Mouse (Mus musculus) thymus, adult 2 months (tissue): ENCODE results near the gene Htra1. TPM values are rescaled to one million over a fixed set of nuclear protein-coding genes. Genes with fewer than 3 reads are reported as not detected.

ENCODE experiments used
- DNase-seq: peaks from one replicate; pipeline ENCODE4 v3.0.0; 2021
- H3K27ac ChIP-seq: fragments of 200-500 bp; 2 replicates; pipeline ENCODE4 v1.5.1; 2012; ENCODE audit warnings: low read length, control low read depth; ENCODE audit not compliant: control insufficient read depth, insufficient read depth
- H3K27me3 ChIP-seq: fragments of 200-500 bp; 2 replicates; pipeline ENCODE4 v1.6.1; 2012; ENCODE audit warnings: mild to moderate bottlenecking, low read length, moderate library complexity, mixed read lengths; ENCODE audit not compliant: control insufficient read depth, insufficient read depth
- H3K36me3 ChIP-seq: fragments of 200-500 bp; 2 replicates; pipeline ENCODE4 v1.6.1; 2012; ENCODE audit warnings: mild to moderate bottlenecking, low read length, moderate library complexity; ENCODE audit not compliant: control insufficient read depth, insufficient read depth
- H3K4me1 ChIP-seq: fragments of 200-500 bp; replicated peaks from 2 replicates; pipeline ENCODE4 v1.6.1; 2012; ENCODE audit warnings: low read length; ENCODE audit not compliant: control insufficient read depth, insufficient read depth
- H3K4me3 ChIP-seq: fragments of 200-500 bp; 2 replicates; pipeline ENCODE4 v1.5.1; 2012; ENCODE audit warnings: mild to moderate bottlenecking, low read length, control low read depth, moderate library complexity; ENCODE audit not compliant: control insufficient read depth, insufficient read depth
- CTCF ChIP-seq: fragments of 200-500 bp; IDR thresholded peaks from 2 replicates; pipeline ENCODE4 v1.5.1; 2012; ENCODE audit warnings: mild to moderate bottlenecking, control low read depth, low read length, moderate library complexity, borderline replicate concordance; ENCODE audit not compliant: control insufficient read depth, poor library complexity, insufficient read depth; ENCODE audit errors: extremely low read depth
- POLR2A ChIP-seq: fragments of 200-500 bp; IDR thresholded peaks from 2 replicates; pipeline ENCODE4 v1.6.1; 2012; ENCODE audit warnings: mild to moderate bottlenecking, low read length, control low read depth, moderate library complexity; ENCODE audit not compliant: control insufficient read depth, poor library complexity, insufficient read depth; ENCODE audit errors: extremely low read depth
- WGBS: fragments of 180-500 bp; shearing (Covaris S2); methylation state at CpG from one replicate; pipeline ENCODE4 v1.1.7; 2018; 5-methylcytosine and 5-hydroxymethylcytosine counted together
- polyA plus RNA-seq: library from polyadenylated mRNA; depleted of rRNA; stranded (reverse); fragments of >200 nt; gene quantifications from 2 replicates; pipeline ENCODE4 v1.2.3, GENCODE M21; 2012

Gene Htra1
- polyA plus RNA-seq, 1 experiment = 35.8 TPM

DNA sequence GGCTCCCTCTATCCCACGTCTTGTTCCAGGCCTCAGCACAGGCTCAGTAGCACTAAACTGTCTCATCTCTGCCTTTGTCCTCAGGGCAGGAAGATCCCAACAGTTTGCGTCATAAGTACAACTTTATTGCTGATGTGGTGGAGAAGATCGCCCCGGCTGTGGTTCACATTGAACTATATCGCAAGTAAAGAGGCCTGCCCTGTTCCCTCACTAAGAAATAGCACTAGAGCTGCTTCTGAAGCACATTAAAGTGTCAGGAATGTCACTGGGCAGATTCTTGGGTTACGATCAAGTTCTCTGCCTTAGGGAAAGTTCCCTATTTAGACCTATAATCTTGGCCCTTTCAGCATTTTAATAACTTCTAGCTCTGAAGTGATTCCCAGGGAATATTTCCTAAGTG, 25.5 kb downstream of the Htra1 start:
- no peaks in the 10 kb centered on the region for H3K36me3 ChIP-seq

DNA sequence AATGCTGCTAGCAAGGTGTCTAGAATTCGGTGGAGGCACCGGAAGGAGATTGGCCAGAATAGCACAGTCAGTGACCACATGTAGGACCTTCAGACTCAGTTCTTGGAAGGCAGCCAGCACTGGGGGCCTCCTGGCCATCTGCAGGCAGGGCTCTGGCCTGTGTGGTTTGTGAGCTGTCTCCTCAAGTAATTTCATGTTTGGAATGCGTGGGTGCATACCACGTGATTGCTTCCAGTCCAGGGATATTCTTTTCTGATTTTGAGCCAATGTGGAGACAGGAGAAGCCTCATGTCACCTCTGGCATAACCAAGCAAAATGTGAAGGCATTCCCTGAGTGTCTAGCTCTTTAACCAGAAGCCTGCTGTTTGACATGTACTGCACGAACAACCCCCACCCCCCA, 28.8 kb downstream of the Htra1 start:
- no peak for DNase-seq
- 34% methylated on average over 5 of the region's 5 CpGs for WGBS
- no peaks in the 10 kb centered on the region for H3K4me1 ChIP-seq
- no peak overlapping the region for H3K4me3 ChIP-seq
- TF ChIP-seq POLR2A (no peak), CTCF (no peak)
- no peak overlapping the region for H3K27ac ChIP-seq
- H3K36me3 ChIP-seq = no peaks in the 10 kb centered on the region
- H3K27me3 ChIP-seq = no peaks in the 10 kb centered on the region

More for the DNA sequence above, 25.5 kb downstream of the Htra1 start:
- TF ChIP-seq CTCF = no peak
- TF ChIP-seq POLR2A = no peak
- WGBS = 96% methylated on average over 6 of the region's 6 CpGs
- DNase-seq = no peak
- Histone ChIP-seq H3K27ac (no peak overlapping the region), H3K27me3 (no peaks in the 10 kb centered on the region), H3K4me1 (no peaks in the 10 kb centered on the region), H3K4me3 (no peak overlapping the region)

DNA sequence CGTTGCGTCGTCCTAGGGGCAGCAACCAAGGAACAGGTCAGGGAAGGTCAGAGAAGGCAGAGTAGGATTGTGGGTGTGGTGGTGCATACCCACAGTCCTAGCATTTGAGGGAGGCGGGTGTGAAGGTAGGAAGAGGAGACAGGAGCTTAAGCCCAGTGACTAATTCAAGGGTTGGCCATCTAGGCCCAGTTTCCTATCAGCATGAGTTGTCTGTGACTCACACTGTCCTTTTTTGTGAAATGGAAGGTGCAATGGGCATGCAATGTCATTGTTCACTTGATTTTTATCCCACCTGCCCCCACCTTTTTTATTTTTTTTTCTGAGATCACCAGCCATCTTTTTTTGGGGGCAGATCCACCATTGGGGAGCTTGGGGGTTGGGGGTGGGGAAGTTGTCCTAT, 29.5 kb downstream of the Htra1 start:
- H3K4me3 ChIP-seq = no peak overlapping the region
- H3K27me3 ChIP-seq = no peaks in the 10 kb centered on the region
- H3K36me3 ChIP-seq = no peaks in the 10 kb centered on the region
- no peak overlapping the region for H3K27ac ChIP-seq
- no peak for DNase-seq
- no peak for TF ChIP-seq CTCF
- 95% methylated on average over 4 of the region's 4 CpGs for WGBS
- H3K4me1 ChIP-seq = no peaks in the 10 kb centered on the region

DNA sequence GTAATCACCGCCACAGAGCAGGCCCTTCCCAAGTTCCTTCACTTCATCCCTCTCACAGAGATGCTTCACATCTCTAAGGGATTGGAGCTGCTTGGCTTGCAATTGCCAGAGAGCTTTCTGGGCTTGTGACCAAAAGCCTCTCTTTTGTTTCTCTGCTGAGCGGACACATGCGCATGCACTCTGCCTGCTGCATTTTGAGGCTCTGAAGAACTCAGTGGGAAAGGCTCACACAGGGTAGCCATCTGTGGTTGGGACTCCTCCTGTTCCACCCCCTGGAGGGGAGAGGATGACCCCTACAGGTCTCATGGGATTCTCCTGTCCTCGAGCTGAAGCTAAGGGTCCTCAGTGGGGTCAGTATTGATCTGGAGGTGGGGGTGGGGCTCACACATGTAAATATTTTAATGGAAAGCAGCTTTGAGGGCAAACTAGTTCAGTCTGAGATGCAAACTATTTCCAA, 30.0 kb downstream of the Htra1 start:
- TF ChIP-seq POLR2A (no peak), CTCF (no peak)
- Histone ChIP-seq H3K4me3 (no peak overlapping the region), H3K27me3 (no peaks in the 10 kb centered on the region), H3K27ac (no peak overlapping the region), H3K4me1 (no peaks in the 10 kb centered on the region), H3K36me3 (no peaks in the 10 kb centered on the region)
- no peak for DNase-seq
- 93% methylated on average over 4 of the region's 4 CpGs for WGBS

DNA sequence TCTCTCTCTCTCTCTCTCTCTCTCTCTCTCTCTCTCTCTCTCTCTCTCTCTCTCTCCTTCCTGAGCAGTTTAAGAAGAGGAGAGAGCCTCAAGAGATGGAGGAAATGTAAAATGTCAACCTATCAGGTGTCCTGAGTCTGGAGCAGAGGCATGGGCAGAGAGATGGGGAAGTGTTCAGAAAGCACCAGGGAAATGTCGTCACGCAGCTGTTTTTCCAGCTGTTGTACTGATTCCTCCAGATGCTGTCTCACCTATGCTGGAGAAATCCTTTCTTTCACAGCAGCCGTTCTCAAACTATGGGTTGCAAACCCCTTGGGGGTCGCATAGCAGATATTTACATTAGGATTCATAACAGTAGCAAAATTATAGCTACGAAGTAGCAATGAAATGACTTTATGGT, 30.5 kb downstream of the Htra1 start:
- no peak overlapping the region for H3K27ac ChIP-seq

DNA sequence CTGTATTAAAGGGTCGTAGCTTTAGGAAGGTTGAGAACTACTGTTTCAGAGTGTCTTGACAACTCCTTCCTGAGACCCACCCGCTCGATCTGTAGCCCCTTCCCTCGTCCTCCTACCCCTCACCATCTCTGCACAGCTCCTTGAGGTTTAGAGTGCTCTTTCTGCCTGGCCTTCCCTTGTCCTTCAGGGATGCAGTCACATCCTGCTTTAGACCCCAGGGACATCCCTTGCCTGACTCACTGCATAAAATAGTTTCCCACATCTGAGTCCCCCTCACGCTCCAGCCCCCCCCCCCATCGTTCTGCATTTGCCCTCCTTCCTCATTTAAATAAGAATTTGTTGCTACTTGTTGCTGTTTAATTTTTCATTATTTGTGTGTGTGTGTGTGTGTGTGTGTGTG, 31.0 kb downstream of the Htra1 start:
- H3K4me1 ChIP-seq = no peaks in the 10 kb centered on the region
- no peak for DNase-seq
- H3K27ac ChIP-seq = no peak overlapping the region
- no peak for TF ChIP-seq POLR2A
- TF ChIP-seq CTCF = no peak
- WGBS = 79% methylated on average over 6 of the region's 6 CpGs
- no peak overlapping the region for H3K4me3 ChIP-seq
- no peaks in the 10 kb centered on the region for H3K36me3 ChIP-seq
- no peaks in the 10 kb centered on the region for H3K27me3 ChIP-seq

More for the DNA sequence above, 30.5 kb downstream of the Htra1 start:
- Histone ChIP-seq H3K36me3 (no peaks in the 10 kb centered on the region), H3K4me3 (no peak overlapping the region), H3K27me3 (no peaks in the 10 kb centered on the region), H3K4me1 (no peaks in the 10 kb centered on the region)
- 89% methylated on average over 5 of the region's 5 CpGs for WGBS
- TF ChIP-seq POLR2A (no peak), CTCF (no peak)
- DNase-seq = no peak

DNA sequence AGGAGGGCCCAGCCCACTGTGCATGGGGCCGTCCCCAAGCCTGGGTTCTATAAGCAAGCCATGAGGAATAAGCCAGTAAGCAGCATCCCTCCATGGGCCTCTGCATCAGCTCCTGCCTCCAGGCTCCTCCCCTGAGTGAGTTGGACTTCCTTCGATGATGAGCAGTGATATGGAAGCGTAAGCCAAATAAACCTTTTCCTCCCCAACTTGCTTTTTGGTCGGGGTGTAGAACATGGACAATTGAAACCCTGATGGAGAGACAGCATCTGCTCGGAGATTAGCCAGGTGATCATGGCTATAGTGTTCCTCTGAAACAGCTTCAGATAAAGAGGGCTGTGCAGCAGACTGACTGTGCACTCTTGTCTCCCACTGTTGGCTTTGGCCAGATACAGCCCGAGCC, 32.0 kb downstream of the Htra1 start:
- Histone ChIP-seq H3K27me3 (no peaks in the 10 kb centered on the region), H3K27ac (no peak overlapping the region), H3K4me3 (no peak overlapping the region), H3K36me3 (no peaks in the 10 kb centered on the region), H3K4me1 (no peaks in the 10 kb centered on the region)
- TF ChIP-seq CTCF = no peak
- no peak for TF ChIP-seq POLR2A
- WGBS = 91% methylated on average over 6 of the region's 6 CpGs
- no peak for DNase-seq

DNA sequence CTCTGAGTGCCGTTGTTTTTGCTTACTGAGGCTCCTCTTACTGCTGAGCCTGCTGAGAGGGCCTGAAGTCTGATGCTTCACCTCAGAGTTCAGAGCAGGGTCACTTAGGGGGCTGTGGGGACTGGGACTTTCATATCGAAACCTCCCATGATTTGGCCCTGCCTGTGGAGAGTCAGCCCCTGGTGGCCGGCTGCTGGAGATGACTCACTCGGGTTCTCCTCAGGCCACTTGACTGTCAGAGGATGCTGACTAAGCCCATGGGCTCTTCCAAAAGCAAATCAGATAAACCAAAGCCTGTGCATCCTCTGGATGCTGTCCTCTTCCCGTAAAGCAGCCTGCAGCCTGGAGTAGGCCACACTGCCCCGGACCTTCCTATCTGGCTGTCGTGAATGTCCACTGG, 32.6 kb downstream of the Htra1 start:
- H3K4me3 ChIP-seq = no peak overlapping the region
- no peak for DNase-seq
- H3K4me1 ChIP-seq = no peaks in the 10 kb centered on the region
- WGBS = 84% methylated on average over 7 of the region's 7 CpGs
- no peaks in the 10 kb centered on the region for H3K27me3 ChIP-seq
- no peak overlapping the region for H3K27ac ChIP-seq
- H3K36me3 ChIP-seq = no peaks in the 10 kb centered on the region
- no peak for TF ChIP-seq CTCF
- TF ChIP-seq POLR2A = no peak
